Mouse (Mus musculus) kidney, adult 2 months (tissue): ENCODE data around the gene Trarg1. TPM values are rescaled to one million over a fixed set of nuclear protein-coding genes. Genes with fewer than 3 reads are reported as not detected.
A peak's percentile ranks its signal among the peaks of the same experiment; 100 is the strongest.

ENCODE experiments used
- DNase-seq: peaks from one replicate; pipeline ENCODE4 v3.0.0; 2021
- H3K27ac ChIP-seq: fragments of 200-500 bp; 2 replicates; pipeline ENCODE4 v1.5.1; 2012; ENCODE audit warnings: low read depth, low read length, control low read depth, inconsistent platforms; ENCODE audit not compliant: insufficient read depth
- H3K27me3 ChIP-seq: fragments of 200-500 bp; replicated peaks from 2 replicates; pipeline ENCODE4 v1.6.1; 2012; ENCODE audit warnings: mild to moderate bottlenecking, moderate library complexity, low read length, inconsistent platforms; ENCODE audit not compliant: control insufficient read depth, insufficient read depth
- H3K36me3 ChIP-seq: fragments of 200-500 bp; 2 replicates; pipeline ENCODE4 v1.6.1; 2012; ENCODE audit warnings: mild to moderate bottlenecking, moderate library complexity, low read length, inconsistent platforms; ENCODE audit not compliant: control insufficient read depth, insufficient read depth
- H3K4me1 ChIP-seq: fragments of 200-500 bp; 2 replicates; pipeline ENCODE4 v1.6.1; 2011; ENCODE audit warnings: low read length; ENCODE audit not compliant: control insufficient read depth, insufficient read depth
- H3K4me3 ChIP-seq: fragments of 200-500 bp; 2 replicates; pipeline ENCODE4 v1.5.1; 2011; ENCODE audit warnings: mild to moderate bottlenecking, low read depth, low read length, control low read depth; ENCODE audit not compliant: insufficient read depth
- CTCF ChIP-seq: fragments of 200-500 bp; conservative IDR thresholded peaks from 2 replicates; pipeline ENCODE4 v1.5.1; 2011; ENCODE audit warnings: low read depth, mild to moderate bottlenecking, control low read depth, low read length, moderate library complexity, mixed read lengths; ENCODE audit not compliant: insufficient read depth, insufficient read length
- POLR2A ChIP-seq: fragments of 200-500 bp; IDR thresholded peaks from one replicate; pipeline ENCODE4 v1.6.1; 2011; ENCODE audit warnings: low read depth, low read length, control low read depth
- WGBS: fragments of 180-500 bp; shearing (Covaris S2); methylation state at CpG from one replicate; pipeline ENCODE4 v1.1.7; 2018; 5-methylcytosine and 5-hydroxymethylcytosine counted together
- polyA plus RNA-seq: library from polyadenylated mRNA; depleted of rRNA; stranded (reverse); fragments of >200 nt; gene quantifications from 2 replicates; pipeline ENCODE4 v1.2.3, GENCODE M21; 2012

Trarg1 gene
- polyA plus RNA-seq, 1 experiment: 2.8 TPM

DNA sequence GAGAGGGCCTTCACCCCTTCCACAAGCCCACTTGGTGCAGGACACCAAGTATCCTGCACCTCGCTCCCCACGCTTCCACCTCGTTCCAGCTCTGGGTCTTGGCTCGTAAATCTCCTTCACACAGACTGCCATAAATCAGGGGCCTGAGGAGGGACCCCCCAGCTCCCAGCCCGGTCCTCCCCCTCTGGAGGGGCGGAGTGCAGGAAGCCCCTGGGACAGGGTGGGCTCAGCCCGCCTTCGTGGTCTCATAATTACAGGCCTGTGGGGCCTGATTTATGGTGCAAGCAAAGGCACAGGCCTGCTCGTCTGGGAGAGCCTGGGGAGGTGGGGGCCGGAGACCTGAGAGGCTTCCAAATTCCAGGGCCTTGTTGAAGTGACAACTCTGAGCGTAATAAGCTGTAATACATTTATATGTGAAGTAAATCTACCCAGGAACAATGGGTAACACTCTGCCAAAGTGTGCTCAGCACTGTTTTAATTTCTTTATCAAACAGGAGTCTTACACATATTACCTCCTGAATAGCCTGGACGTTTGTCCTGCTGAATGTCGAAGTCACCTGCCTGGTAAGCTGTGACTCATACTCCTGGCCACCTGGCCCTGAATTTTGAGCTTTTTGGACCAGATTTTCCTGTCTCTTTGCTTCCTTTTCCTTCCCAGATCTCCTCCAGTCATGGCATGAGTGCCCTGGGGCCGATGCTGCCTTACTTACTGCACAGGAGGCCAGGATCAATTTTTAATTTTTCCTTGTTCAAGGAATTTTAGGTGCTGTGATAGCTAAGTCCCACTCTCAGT lies 20.3 kb upstream of the Trarg1 start:
- TF ChIP-seq POLR2A: no peak
- TF ChIP-seq CTCF: no peak
- H3K36me3 ChIP-seq: no peaks in the 10 kb centered on the region
- no peaks in the 10 kb centered on the region; the same call in 1 of the 2 replicates for H3K4me1 ChIP-seq
- no peak for DNase-seq
- no peak overlapping the region for H3K4me3 ChIP-seq
- no peak overlapping the region for H3K27ac ChIP-seq
- 56% methylated on average over 14 of the region's 14 CpGs for WGBS
- H3K27me3 ChIP-seq: no peaks in the 10 kb centered on the region

DNA sequence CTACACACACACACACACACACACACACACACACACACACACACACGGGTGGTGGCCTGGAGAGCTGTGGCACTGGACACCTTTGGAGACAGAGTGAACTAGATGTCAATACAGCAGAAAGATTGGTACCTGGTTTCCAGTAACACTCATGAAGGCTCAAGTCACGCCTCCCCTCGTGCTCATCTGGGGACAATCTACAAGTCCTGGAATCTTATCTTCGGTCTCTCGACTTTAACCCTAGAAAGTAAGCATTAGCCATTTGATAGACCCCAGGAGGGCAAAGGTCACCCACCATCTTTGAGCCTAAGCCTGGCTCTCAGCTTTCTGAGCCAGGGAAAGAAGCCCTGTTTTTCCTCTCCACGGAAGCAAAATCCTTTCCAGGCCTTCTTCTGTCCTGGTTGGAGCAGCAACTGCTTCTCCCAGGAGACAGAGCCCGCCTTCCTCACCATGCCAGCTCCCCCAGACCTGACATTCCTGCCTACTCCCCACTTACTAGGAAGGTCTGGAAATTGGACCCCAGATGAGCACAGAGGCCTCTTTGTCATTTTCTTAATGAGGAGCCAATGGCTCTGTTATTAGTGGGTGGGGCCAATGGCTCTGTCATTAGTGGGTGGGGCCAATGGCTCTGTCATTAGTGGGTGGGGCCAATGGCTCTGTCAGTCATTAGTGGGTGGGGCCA lies 17.7 kb upstream of the Trarg1 start:
- no peak for DNase-seq
- no peak for TF ChIP-seq POLR2A
- TF ChIP-seq CTCF: no peak
- H3K36me3 ChIP-seq: no peaks in the 10 kb centered on the region
- H3K4me3 ChIP-seq: no peak overlapping the region
- no peak overlapping the region for H3K27ac ChIP-seq
- H3K4me1 ChIP-seq: no peaks in the 10 kb centered on the region
- 67% methylated on average over 7 of the region's 7 CpGs for WGBS
- H3K27me3 ChIP-seq: peaks cover 1% of the 10 kb centered on the region; the same call in 1 of the 2 replicates

DNA sequence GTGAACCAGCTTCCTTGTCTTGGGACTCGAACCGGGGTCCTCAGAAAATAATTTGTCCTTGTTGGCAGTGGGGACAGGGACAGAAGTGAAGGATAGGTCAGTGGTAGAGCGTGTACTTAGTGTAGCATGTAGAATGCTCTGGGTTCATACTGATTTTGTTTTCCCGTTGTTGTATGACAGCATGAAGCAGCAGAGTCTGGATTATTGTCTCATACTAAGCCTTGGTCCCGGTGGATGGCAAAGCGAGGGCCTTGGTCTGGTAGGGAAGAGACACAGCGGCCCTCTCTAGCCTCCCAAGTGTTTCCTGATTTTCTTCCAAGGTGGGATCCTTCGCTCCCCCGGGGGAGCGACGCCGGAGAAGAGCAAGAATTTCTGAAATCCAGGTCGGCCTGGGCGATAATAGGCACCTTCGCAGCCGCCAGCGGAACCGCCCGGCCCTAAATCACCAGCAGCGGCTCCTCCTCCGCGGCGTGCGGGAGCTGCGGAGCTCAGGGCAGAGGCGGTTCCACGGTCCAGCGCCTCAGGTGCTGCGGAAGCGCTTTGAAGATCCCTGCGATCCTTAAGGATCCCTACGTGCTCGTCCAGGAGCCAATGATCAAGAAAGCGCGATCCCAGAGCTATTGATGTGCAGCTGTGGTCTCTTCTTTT lies 13.5 kb upstream of the Trarg1 start:
- WGBS: 12% methylated on average over 35 of the region's 35 CpGs
- peak; percentile 17 for DNase-seq
- H3K27me3 ChIP-seq: peaks cover 1% of the 10 kb centered on the region; the same call in 1 of the 2 replicates
- no peak for TF ChIP-seq POLR2A
- no peak for TF ChIP-seq CTCF
- no peaks in the 10 kb centered on the region for H3K36me3 ChIP-seq
- no peak overlapping the region for H3K4me3 ChIP-seq
- H3K27ac ChIP-seq: no peak overlapping the region
- no peaks in the 10 kb centered on the region for H3K4me1 ChIP-seq

DNA sequence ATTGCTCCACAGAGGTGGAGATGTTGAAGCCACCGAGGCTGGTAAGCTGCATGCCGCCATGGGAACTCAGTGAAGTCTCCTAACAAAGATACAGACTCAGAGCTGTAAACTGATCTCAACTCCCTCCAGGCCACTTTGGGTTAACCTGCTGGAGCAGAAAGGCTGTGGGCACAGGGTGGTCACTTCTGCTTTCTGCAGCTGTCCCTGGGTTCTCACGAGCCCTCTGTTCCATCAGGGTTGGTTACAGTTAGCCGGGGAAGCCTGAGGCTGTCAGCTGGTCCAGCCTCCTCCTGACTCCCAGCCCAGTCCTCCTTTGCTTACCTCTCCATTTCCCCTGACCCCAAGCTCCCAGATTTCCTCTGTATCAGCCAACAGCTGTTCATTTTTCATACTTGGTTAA lies 11.8 kb upstream of the Trarg1 start:
- 52% methylated on average over 4 of the region's 4 CpGs for WGBS
- no peak for TF ChIP-seq CTCF
- TF ChIP-seq POLR2A: no peak

DNA sequence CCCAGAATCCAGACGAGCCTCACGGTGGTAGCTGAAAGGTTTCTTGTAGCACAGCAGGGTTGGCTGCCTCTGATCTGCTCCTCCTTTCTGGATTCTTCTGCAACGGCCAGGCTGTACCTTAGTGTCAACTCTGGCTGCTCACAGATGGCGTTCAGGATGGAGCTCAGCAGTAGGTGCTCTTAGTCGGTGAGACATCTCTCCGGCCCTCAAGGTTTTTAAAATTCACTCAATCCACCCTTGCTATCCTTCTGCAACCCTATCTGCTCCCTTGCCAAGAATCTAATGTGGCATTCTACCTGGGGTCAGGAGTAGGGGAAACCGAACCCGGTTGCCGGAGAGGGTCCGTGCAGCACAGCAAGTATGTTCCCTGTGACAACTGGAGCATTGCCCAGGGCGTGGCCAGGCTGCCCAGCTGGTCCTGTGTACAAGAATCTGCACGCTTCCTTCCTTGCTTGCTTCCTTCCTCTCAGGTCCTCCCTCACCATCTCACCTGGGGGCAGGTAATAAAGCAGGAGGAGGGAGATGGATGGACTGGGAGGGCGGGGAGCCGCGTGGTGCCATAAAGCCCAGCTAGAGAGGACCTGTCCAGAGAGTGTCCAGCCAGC lies 7.6 kb upstream of the Trarg1 start, which contains the start of gene Bhlha9:
Gene Bhlha9, plus strand, starts transcription at position 600 of the 605 bp plus-strand sequence.
- Histone ChIP-seq H3K4me1 (no peaks in the 10 kb centered on the region), H3K27ac (no peak within 1 kb of the TSS), H3K36me3 (no peaks in the 10 kb centered on the region), H3K27me3 (no peaks in the 10 kb centered on the region; the same call in 1 of the 2 replicates), H3K4me3 (no peak within 1 kb of the TSS)
- TF ChIP-seq CTCF (no peak), POLR2A (no peak)
- 62% methylated on average over 15 of the region's 15 CpGs for WGBS
- no peak for DNase-seq

More for the DNA sequence above, 11.8 kb upstream of the Trarg1 start:
- Histone ChIP-seq H3K4me3 (no peak overlapping the region), H3K4me1 (no peaks in the 10 kb centered on the region), H3K27me3 (peaks cover 1% of the 10 kb centered on the region), H3K27ac (no peak overlapping the region), H3K36me3 (no peaks in the 10 kb centered on the region)
- DNase-seq: no peak

DNA sequence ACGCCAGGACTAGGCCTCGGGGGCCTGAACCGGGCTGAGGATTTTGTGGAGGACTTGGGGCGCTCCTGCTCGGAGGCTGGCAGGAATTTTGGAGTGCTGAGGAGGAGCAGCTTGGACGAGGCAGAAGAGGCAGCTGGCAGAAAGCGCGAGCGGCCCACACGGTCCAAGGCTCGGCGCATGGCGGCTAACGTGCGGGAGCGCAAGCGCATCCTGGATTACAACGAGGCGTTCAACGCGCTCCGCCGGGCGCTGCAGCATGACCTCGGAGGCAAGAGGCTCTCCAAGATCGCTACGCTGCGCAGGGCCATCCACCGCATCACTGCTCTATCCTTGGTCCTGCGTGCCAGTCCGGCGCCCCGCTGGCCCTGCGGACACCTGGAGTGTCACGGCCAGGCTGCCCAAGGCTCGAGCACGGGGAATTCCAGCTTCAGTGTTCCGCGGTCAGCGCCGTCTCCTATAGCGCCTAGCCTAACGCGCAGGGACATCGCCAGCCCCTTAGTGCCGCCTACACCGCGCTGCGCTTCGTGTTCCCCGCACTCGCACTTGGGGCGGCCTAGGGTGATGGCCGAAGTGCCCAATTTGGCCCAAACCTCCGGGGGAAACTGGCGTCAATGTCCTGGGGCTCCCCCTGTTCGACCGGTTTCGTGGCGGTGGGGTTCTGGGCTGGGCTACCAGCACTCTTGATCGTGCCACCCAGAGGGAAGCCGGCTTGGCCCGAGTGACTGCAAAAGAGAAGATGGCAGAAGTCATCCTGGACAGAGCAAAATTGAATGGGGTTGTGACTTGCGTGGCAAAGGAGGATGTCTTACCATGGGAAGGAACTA lies 6.8 kb upstream of the Trarg1 start:
- H3K27me3 ChIP-seq: no peaks in the 10 kb centered on the region; the same call in 1 of the 2 replicates
- H3K4me1 ChIP-seq: no peaks in the 10 kb centered on the region
- TF ChIP-seq POLR2A: no peak
- TF ChIP-seq CTCF: no peak
- no peak overlapping the region for H3K4me3 ChIP-seq
- H3K36me3 ChIP-seq: no peaks in the 10 kb centered on the region
- H3K27ac ChIP-seq: no peak overlapping the region
- WGBS: 4% methylated on average over 64 of the region's 64 CpGs
- DNase-seq: no peak
